Mouse (Mus musculus) lung, postnatal 0 days (tissue): Measurements from ENCODE around the gene Vmn1r139.
"Not testable (repeated sequence)": the region's sequence is repeated elsewhere in the genome, so short reads cannot be mapped to it uniquely, and the experiment has no call there.

Experiments
- CTCF ChIP-seq: IDR thresholded peaks from 2 replicates; pipeline ENCODE4 v1.5.1; 2016; ENCODE audit warnings: antibody characterized with exemption, mild to moderate bottlenecking
- EP300 ChIP-seq: IDR thresholded peaks from 2 replicates; pipeline ENCODE4 v1.6.1; 2016; ENCODE audit warnings: antibody characterized with exemption, mild to moderate bottlenecking, control low read depth

DNA sequence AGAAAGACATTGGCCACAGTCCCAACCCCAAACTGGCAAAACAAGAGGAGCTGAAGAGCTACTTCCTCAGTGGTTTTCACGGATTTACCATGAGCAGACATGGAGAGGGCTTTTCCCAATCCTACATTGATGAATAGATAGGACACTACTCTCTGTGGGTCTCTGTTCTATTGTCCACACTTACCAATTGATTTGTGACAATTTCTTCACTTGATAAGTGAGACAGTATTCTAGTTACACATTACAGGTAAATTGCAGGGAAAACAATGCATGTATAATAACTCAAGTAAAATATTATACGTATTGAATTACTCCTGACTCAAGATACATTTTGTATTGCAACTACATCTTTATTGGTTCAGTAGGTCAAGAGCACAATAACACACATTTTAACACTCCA is 49.3 kb downstream of the Vmn1r139 start, which contains the start of gene Gm16451:
- TF ChIP-seq CTCF, EP300: not testable (repeated sequence)
